Mouse (Mus musculus) retina, adult 2 months (tissue): Measurements from ENCODE around the gene Il1a.
A peak's percentile ranks its signal among the peaks of the same experiment; 100 is the strongest.

ENCODE experiments used
- DNase-seq: peaks from one replicate; pipeline ENCODE4 v3.0.0-alpha.2; 2012; ENCODE audit warnings: low read depth, low spot score

Gene Il1a

DNA sequence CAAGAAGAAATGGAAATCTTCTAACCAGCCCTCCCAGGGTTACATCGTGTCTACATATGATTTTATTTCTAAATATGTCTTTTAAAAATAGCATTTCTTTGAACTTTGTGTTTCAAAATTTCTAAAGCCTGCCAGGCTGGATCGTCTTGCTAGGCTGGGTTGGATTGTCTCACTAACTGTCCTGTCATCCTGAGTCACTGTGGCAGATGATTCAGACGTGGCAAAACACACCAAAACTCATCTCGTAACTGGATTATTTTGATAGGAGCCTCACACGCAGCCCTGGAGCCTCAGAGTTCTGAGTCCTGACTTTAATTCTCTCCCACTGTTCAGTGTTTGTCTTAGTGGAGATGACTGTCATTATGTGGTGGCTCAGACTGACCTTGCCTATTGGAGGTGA, 46.7 kb downstream of the Il1a start:
- no peak for DNase-seq

DNA sequence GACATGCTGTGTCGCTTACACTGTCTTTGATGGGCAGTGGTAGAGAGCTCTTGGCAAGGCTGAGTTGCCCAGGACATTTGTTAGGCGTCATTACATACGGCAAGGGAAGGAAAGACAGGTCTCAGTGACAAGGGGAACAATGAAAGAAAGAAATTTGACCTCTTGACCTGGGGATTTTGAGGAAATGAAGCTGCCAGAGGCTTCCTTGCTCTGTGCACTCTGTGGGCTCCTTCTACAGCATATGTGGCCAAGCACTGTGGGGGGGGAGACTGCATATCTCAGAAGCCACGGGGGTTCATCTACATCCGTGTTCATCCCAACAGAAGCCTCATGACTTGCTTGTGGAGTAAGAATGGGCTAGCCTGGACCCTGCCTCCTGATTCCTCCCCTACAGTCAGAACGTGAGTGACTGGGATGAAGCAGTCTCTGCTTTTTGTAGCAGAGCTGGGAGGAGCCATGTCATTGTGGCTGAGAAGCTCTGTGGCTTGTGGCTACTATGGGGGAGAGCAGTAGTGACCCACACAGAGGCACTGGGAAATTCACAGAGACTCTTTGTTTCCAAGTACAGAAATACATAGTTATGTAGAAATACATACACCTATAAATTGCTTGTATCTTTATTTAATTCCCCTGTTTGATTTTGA, 48.5 kb downstream of the Il1a start:
- DNase-seq: no peak

DNA sequence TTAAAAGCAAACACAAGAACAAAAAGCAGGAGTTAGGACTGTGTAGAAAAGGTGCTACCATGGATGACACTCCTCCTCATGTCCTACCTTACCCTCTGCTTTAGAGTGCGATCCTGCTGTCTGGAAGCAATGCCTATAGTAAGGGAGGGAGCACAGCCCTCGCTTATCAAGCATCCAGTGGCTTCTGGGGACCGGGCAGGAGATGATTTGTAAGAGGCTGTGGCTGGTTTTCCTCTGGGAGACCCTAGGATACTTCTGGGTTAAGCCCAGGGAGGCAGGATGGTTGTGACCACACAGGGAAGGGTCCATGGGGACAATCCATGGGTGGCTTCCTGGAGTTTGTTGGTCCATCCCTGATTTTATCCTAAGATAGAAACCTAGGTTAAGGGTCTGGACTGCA, 49.1 kb downstream of the Il1a start:
- DNase-seq: no peak

DNA sequence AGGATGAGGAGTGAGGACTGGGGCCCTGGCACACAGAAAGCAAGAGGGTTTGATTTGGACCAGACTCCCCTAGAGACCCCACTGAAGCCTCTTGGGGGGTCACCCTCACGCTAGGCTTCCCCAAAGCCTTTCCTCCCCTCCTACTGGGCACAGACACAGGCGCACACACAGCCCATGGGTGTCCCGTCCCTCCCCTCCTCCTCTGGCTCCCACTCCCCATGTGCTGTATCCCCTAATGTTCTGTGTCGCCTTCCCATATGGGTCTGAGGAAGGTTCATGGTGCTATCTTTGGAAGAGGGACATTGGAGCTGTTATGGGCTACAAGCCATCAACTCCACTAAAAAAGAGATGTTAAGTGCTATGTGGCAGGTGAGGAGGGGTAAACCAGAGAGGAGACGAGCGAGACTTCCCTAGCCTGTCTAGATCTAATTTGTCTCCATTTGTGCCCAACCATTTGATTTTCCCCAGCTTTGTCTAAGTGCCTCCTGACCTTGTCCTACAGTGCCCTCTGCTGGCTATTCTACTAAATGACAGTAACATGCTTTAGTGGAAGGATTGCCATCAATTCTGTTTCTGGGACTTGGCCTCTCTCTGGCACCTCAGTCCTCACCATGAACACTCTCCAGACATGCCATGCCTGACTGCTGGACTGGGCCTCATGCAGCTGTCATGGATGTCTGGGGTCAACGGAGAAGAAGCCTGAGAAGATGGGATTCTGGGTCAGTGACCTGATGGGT, 51.1 kb downstream of the Il1a start:
- DNase-seq: peak; percentile 72

DNA sequence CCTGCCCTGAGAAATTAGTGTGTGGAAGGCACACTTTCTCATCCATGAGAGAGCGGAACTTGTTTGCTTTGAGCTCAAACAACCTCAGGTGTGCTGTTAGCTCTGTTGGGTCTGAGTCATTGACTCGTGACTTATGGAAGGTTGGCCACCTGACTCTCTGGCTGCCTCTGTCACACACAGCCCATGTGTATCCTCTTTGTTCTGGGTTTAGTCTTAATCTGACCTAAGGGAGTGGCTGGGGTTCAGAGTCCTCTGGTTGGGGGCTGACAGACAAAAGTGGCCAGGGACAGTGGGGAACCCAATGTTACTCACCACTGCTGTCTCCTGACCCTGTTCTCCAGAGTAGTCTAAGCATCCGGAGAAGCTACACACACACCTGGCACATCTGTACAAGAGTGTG, 51.7 kb downstream of the Il1a start:
- no peak for DNase-seq

DNA sequence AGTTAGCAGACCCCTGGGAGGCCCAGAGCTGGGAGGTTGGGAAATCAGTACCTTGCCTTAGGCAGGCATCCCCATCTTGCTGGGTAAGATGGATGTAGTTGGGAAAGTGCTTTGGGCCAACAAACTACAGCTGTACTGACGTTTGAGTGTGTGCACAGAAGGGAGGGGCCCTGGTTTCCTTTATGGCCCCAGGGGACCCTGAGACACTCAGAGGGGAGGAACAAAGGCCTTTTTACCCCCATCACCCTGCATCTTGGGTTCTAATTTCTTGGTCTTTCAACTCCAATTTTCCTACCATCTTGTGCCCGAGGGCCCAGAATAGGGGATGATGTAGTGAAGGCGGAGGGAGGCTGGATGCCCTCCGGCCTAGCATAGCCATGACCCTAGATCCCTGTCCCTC, 53.8 kb downstream of the Il1a start:
- no peak for DNase-seq

DNA sequence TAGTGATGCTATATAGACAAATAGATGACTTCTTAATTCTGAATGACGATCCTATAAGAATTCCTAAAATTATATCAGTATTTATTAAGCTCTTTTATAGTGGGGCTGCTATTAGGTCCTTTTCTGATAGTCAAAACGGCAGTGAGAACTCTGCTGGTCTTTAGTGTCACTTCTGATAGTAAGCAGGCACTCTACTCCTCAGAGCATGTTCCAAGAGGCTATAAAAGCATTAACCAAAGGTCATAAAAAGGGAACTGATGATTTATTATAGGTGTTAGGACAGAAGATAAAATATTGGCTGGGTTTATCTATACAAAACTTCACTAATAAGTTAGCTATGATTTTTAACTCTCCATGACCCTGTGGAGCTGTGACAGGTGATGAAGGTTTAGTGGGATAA, 55.7 kb downstream of the Il1a start:
- no peak for DNase-seq

DNA sequence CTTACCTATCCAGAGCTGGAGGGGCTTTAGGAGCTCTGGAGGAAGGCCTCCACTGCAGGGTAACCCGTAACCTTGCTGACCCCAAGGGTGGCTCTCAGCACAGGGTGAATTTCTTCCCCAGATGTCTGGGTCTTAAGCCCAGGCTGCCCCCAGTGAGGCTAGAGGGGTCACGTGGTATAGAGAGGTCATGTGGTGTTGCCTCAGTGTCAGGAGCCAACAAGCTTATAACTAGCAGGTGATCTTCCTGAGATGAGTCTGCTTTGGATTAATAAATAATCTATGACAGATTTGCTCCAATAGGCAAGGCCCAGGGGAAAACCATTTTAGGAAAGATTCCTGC, 56.2 kb downstream of the Il1a start:
- DNase-seq: no peak

DNA sequence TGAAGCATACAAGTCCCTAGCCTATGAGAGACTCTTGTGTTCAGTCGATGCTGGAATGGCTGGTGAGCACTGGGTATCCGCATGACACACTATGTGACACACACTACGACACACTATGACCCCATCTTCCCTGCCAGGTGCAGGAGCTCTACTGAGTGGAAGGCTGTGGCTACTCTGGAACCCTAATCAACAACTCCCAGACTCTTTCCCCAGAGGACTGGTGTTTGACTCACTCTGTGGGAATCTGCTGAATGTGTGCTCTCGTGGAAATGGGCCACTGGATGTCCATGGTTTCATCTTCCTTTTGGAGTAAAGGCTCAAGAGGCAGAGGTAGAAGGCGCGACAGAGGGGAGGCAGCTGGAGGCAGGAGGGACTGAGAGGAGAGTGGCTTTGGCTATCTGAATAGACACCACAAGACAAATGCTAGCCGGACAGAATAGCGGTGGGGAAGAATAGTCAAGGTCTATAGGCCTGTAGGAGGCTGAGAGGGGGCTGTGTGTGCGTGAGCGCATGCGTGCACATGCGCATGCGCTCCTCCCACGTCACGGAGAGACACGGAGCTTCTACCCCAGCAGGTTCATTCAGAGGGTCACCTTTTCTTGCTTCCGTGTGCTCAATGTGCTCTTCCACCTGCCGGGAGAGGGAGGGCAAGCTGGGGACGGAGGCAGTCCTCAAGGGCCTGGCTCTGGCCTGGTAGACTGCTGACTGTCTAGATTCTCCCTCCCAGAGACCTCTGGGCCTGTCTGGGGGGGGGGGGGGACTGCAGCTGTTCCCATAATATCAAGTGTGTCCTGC, 56.7 kb downstream of the Il1a start:
- DNase-seq: no peak
